Mouse (Mus musculus): ENCODE data around the gene Aldh1l2.

The Aldh1l2 gene

DNA sequence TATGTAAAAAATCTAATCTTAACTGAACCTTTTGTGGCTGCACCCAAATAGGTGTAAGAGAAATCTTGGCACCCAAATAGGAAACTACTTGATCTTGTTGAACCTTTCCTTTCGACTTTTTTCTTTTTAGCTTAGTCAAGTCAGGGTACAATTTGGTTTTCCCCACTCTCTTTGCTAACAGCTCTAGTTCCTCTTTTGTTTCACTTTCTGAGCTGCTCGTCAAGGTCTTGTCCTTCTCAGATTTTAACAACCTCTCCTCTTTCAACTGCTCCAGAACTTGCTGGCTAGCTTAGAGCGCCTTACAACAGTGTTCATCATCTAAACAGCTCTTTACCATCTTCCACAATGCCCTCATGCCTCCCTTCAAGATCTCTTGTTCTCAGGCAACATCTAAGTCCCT lies 76.4 kb downstream of the Aldh1l2 start:
- no peak for DNase-seq (ENCODE audit: low read depth)

DNA sequence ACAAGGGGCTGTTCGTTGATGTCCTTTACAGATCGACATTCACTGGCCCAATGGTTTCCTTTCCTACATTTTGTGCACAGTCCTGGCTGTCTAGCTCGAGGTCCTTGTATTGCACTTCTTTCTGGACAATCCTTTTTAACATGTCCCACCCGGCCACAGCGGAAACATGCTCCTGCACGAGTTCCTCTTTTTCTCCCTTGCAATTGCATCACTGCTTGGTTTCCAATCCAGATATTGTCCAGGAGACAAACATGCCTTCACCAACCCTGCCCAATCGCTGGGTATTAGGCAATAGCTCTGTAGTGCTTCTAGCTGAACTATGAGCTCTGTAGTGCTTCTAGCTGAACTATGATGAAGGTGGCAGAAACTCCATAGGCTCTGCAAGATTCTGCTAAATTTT lies 85.4 kb downstream of the Aldh1l2 start:
- DNase-seq (ENCODE audit: low read depth): no peak

All from c-Kit-positive CD71-positive TER-119-negative erythroid progenitor cells, embryonic 14.5 days (primary cell).